Mouse (Mus musculus) limb, embryonic 14.5 days (tissue): Measurements from ENCODE around the gene Myt1l. TPM values are rescaled to one million over a fixed set of nuclear protein-coding genes. Genes with fewer than 3 reads are reported as not detected.
A peak's percentile ranks its signal among the peaks of the same experiment; 100 is the strongest.

ENCODE experiments used
- ATAC-seq: fragments of 200-750 bp; cut with Nextera tagmentation; 2 replicates; pipeline ENCODE4 v1.8.0; 2017; ENCODE audit warnings: low read depth, moderate number of reproducible peaks, moderate TSS enrichment; ENCODE audit not compliant: low FRiP score
- DNase-seq: peaks from one replicate; pipeline ENCODE4 v3.0.0-alpha.2; 2015; ENCODE audit warnings: low spot score
- H3K27ac ChIP-seq: fragments of 300-500 bp; sonication (generic); replicated peaks from 2 replicates; pipeline ENCODE4 v1.5.1; 2014; ENCODE audit warnings: low read depth, mild to moderate bottlenecking, low read length, moderate library complexity, mixed read lengths
- H3K27me3 ChIP-seq: fragments of 300-500 bp; sonication (generic); 2 replicates; pipeline ENCODE4 v1.6.1; 2014; ENCODE audit warnings: low read length, mixed read lengths; ENCODE audit not compliant: control insufficient read depth, insufficient read depth
- H3K36me3 ChIP-seq: fragments of 300-500 bp; sonication (generic); 2 replicates; pipeline ENCODE4 v1.6.1; 2014; ENCODE audit warnings: mild to moderate bottlenecking, low read length, moderate library complexity, mixed read lengths; ENCODE audit not compliant: control insufficient read depth, insufficient read depth
- H3K4me1 ChIP-seq: fragments of 300-500 bp; sonication (generic); 2 replicates; pipeline ENCODE4 v1.6.1; 2014; ENCODE audit warnings: antibody characterized with exemption, low read length, mixed read lengths; ENCODE audit not compliant: control insufficient read depth, insufficient read depth
- H3K4me2 ChIP-seq: fragments of 300-500 bp; sonication (generic); replicated peaks from 2 replicates; pipeline ENCODE4 v1.6.1; 2014; ENCODE audit warnings: low read depth, mild to moderate bottlenecking, low read length, moderate library complexity; ENCODE audit not compliant: severe bottlenecking
- H3K4me3 ChIP-seq: fragments of 300-500 bp; sonication (generic); replicated peaks from 2 replicates; pipeline ENCODE4 v1.5.1; 2014; ENCODE audit warnings: low read length
- H3K9ac ChIP-seq: fragments of 300-500 bp; sonication (generic); 2 replicates; pipeline ENCODE4 v1.6.1; 2014; ENCODE audit warnings: mild to moderate bottlenecking, low read depth, low read length, moderate library complexity; ENCODE audit not compliant: severe bottlenecking
- H3K9me3 ChIP-seq: fragments of 300-500 bp; sonication (generic); 2 replicates; pipeline ENCODE4 v1.6.1; 2016; ENCODE audit warnings: low read length; ENCODE audit not compliant: control insufficient read depth
- POLR2A ChIP-seq: fragments of 200-500 bp; IDR thresholded peaks from 2 replicates; pipeline ENCODE4 v1.8.0; 2012; ENCODE audit warnings: inconsistent platforms, mild to moderate bottlenecking, moderate library complexity, borderline replicate concordance; ENCODE audit not compliant: insufficient read depth, insufficient read length; ENCODE audit errors: extremely low read depth
- WGBS: fragments of 180-500 bp; shearing (Covaris S2); extraction: QIAGEN DNeasy Blood & Tissue Kit; methylation state at CpG from one replicate; pipeline ENCODE4 v1.1.7; 2014; 5-methylcytosine and 5-hydroxymethylcytosine counted together
- polyA plus RNA-seq, 2 experiments: library from polyadenylated mRNA; depleted of rRNA in 1 of 2; stranded (reverse) in 1 of 2; unstranded in 1 of 2; fragments of >200 nt; fragmentation: Nextera tagmentation in 1 of 2; extraction: Ambion mirVana in 1 of 2; gene quantifications; 2 replicates each; pipeline versions ENCODE4 v1.2.1 to v1.2.3; 2012 to 2014

Myt1l gene
- polyA plus RNA-seq, 2 experiments = 0.18 TPM; not detected in 1

GRCm38 (mm10) chr12:29877977-29878376 lies 349.8 kb downstream of the Myt1l start:
- TF ChIP-seq POLR2A = no peak
- no peaks in the 10 kb centered on the region for H3K36me3 ChIP-seq
- ATAC-seq (no peak), DNase-seq (no peak)
- no peak overlapping the region for H3K4me3 ChIP-seq
- no peak overlapping the region for H3K27ac ChIP-seq
- H3K4me2 ChIP-seq = no peak overlapping the region
- H3K4me1 ChIP-seq = no peaks in the 10 kb centered on the region
- no peak overlapping the region for H3K9ac ChIP-seq
- H3K9me3 ChIP-seq = no peaks in the 10 kb centered on the region
- no peaks in the 10 kb centered on the region for H3K27me3 ChIP-seq
- WGBS = 88% methylated on average over 10 of the region's 10 CpGs

GRCm38 (mm10) chr12:29882871-29883617 lies 354.9 kb downstream of the Myt1l start:
- H3K27ac ChIP-seq = no peak overlapping the region
- ATAC-seq = peak; percentile 65; the same call in 1 of the 2 replicates

DNA sequence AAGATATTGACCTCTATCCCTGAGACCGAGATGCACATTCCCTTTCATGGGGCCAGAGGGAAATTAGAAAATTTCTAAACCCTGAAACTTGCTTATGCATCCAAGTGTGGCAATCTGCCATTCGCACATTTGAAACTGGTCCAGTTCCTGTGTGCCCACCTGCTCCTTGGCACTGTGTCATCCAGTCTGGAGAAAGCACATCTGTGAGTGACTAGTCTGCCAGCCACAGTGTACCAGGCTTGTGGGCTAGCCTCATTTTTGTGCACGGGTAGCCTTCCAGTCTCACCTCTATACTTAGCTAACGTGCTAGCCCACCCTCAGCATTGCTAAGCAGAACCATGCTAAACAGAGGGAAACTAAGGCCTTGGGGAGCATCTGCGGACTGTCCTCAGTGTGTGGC lies 356.2 kb downstream of the Myt1l start:
- no peaks in the 10 kb centered on the region for H3K4me1 ChIP-seq
- H3K9me3 ChIP-seq = no peaks in the 10 kb centered on the region
- H3K9ac ChIP-seq = no peak overlapping the region
- no peak overlapping the region for H3K27ac ChIP-seq
- WGBS = 78% methylated on average over 5 of the region's 5 CpGs
- no peak for TF ChIP-seq POLR2A
- H3K27me3 ChIP-seq = no peaks in the 10 kb centered on the region
- H3K4me3 ChIP-seq = no peak overlapping the region
- no peak for ATAC-seq
- DNase-seq = no peak
- no peaks in the 10 kb centered on the region for H3K36me3 ChIP-seq
- no peak overlapping the region for H3K4me2 ChIP-seq

More at GRCm38 (mm10) chr12:29882871-29883617, 354.9 kb downstream of the Myt1l start:
- Histone ChIP-seq H3K9ac (no peak overlapping the region), H3K4me3 (no peak overlapping the region), H3K27me3 (no peaks in the 10 kb centered on the region), H3K4me1 (no peaks in the 10 kb centered on the region), H3K36me3 (no peaks in the 10 kb centered on the region), H3K9me3 (no peaks in the 10 kb centered on the region), H3K4me2 (no peak overlapping the region)
- DNase-seq = peak; percentile 32
- 31% methylated on average over 9 of the region's 9 CpGs for WGBS
- no peak for TF ChIP-seq POLR2A

- H3K4me1 ChIP-seq = no peaks in the 10 kb centered on the region
- 26% methylated on average over 3 of the region's 3 CpGs for WGBS
- ATAC-seq (no peak), DNase-seq (peak; percentile 28)
- no peak overlapping the region for H3K9ac ChIP-seq
- H3K9me3 ChIP-seq = no peaks in the 10 kb centered on the region
- no peak overlapping the region for H3K27ac ChIP-seq
- H3K4me2 ChIP-seq = no peak overlapping the region
- H3K27me3 ChIP-seq = no peaks in the 10 kb centered on the region
- no peaks in the 10 kb centered on the region for H3K36me3 ChIP-seq
- no peak overlapping the region for H3K4me3 ChIP-seq
- no peak for TF ChIP-seq POLR2A
Observed at GRCm38 (mm10) chr12:29894669-29895068, 366.5 kb downstream of the Myt1l start.

- WGBS = 75% methylated on average over 3 of the region's 3 CpGs
- H3K9ac ChIP-seq = no peak overlapping the region
- TF ChIP-seq POLR2A = no peak
- no peak overlapping the region for H3K27ac ChIP-seq
- no peak overlapping the region for H3K4me2 ChIP-seq
- no peaks in the 10 kb centered on the region for H3K36me3 ChIP-seq
- H3K4me3 ChIP-seq = no peak overlapping the region
- no peaks in the 10 kb centered on the region for H3K9me3 ChIP-seq
- no peaks in the 10 kb centered on the region for H3K4me1 ChIP-seq
- DNase-seq (no peak), ATAC-seq (no peak)
- H3K27me3 ChIP-seq = no peaks in the 10 kb centered on the region
Observed at GRCm38 (mm10) chr12:29897533-29898085, 369.4 kb downstream of the Myt1l start.
